35 mouse cellular contexts compared by ENCODE assay signal in genomic region chr9:107658096-107658495, GRCm38 (mm10). TPM values are rescaled to one million over a fixed set of nuclear protein-coding genes. Genes with fewer than 3 reads are reported as not detected.
"Had no signal": no experiment of that assay in that cellular context is flagged by ENCODE, and none has a peak within 500 bp of the region (broad histone marks: within the 10 kb centered on the region; RNA-seq: fewer than 3 reads in every experiment).

No protein-coding gene starts in this region.

- H3K27ac ChIP-seq: left cerebral cortex, adult 2 months; limb, embryonic 10.5 days; limb, embryonic 12.5 days; limb, embryonic 13.5 days; limb, embryonic 15.5 days; liver, embryonic 13.5 days; liver, embryonic 14.5 days; liver, embryonic 15.5 days; lung, embryonic 15.5 days; macrophage; midbrain, embryonic 12.5 days; midbrain, embryonic 13.5 days; midbrain, embryonic 15.5 days had no signal

- H3K4me1 ChIP-seq: limb, embryonic 12.5 days; liver, embryonic 13.5 days; lung, embryonic 15.5 days had no signal

- ATAC-seq: liver, postnatal 0 days; lung, postnatal 0 days; midbrain, embryonic 13.5 days; midbrain, embryonic 15.5 days; midbrain, embryonic 16.5 days had no signal

- H3K9ac ChIP-seq: limb, embryonic 12.5 days; limb, embryonic 13.5 days; limb, embryonic 15.5 days; liver, embryonic 13.5 days; liver, embryonic 14.5 days; liver, embryonic 15.5 days; liver, postnatal 0 days; lung, embryonic 14.5 days; lung, embryonic 15.5 days; midbrain, embryonic 12.5 days; midbrain, embryonic 13.5 days; midbrain, embryonic 15.5 days had no signal

- DNase-seq: left cerebral cortex, postnatal 4 days; liver; liver, embryonic 13.5 days; liver, postnatal 0 days; lung, adult 18-20 months; lung, adult 2 months; lung, embryonic 14.5 days; lung, postnatal 10 days; lung, postnatal 14 days; lung, postnatal 36 days; lung, postnatal 4 days; midbrain, embryonic 14.5 days had no signal

- H3K4me2 ChIP-seq: limb, embryonic 12.5 days; limb, embryonic 13.5 days; limb, embryonic 15.5 days; liver, embryonic 11.5 days; liver, embryonic 13.5 days; liver, embryonic 15.5 days; lung, embryonic 14.5 days; lung, embryonic 15.5 days; midbrain, embryonic 11.5 days; midbrain, embryonic 12.5 days; midbrain, embryonic 13.5 days; midbrain, embryonic 15.5 days had no signal

- H3K36me3 ChIP-seq: limb, embryonic 10.5 days; limb, embryonic 12.5 days; limb, embryonic 13.5 days; limb, embryonic 15.5 days; liver, embryonic 13.5 days; lung, embryonic 15.5 days; midbrain, embryonic 12.5 days; midbrain, embryonic 13.5 days; midbrain, embryonic 15.5 days had no signal

- H3K9me3 ChIP-seq: limb, embryonic 10.5 days; limb, embryonic 12.5 days; limb, embryonic 13.5 days; limb, embryonic 15.5 days; liver, embryonic 13.5 days; liver, embryonic 15.5 days; lung, embryonic 15.5 days; megakaryocyte, embryonic 14.5 days; midbrain, embryonic 10.5 days; midbrain, embryonic 12.5 days; midbrain, embryonic 13.5 days; midbrain, embryonic 15.5 days had no signal

- H3K27me3 ChIP-seq: limb, embryonic 12.5 days; limb, embryonic 13.5 days; limb, embryonic 15.5 days; lung, embryonic 15.5 days; midbrain, embryonic 12.5 days; midbrain, embryonic 13.5 days; midbrain, embryonic 15.5 days had no signal

- H3K4me3 ChIP-seq: left cerebral cortex, adult 2 months; limb, embryonic 10.5 days; limb, embryonic 12.5 days; limb, embryonic 13.5 days; limb, embryonic 15.5 days; liver, embryonic 13.5 days; liver, embryonic 15.5 days; lung, embryonic 15.5 days; midbrain, embryonic 10.5 days; midbrain, embryonic 12.5 days; midbrain, embryonic 13.5 days; midbrain, embryonic 15.5 days; myocyte had no signal

RNA-seq across cellular contexts. Expression of gene Slc38a3, which starts 11.2 kb away (rescaled TPM):
- total RNA-seq: megakaryocyte progenitor cell, adult 5-6 weeks; megakaryocyte, adult 5-6 weeks; megakaryocyte-erythroid progenitor cell, adult 5-6 weeks; monocyte, adult 5-6 weeks had no signal
- polyA plus RNA-seq: macrophage had no signal

RNA-seq across cellular contexts. Expression of gene Gnat1, which starts 21.4 kb away (rescaled TPM):
- total RNA-seq: megakaryocyte progenitor cell, adult 5-6 weeks; megakaryocyte, adult 5-6 weeks; megakaryocyte-erythroid progenitor cell, adult 5-6 weeks; monocyte, adult 5-6 weeks had no signal
- polyA plus RNA-seq: macrophage, myocyte had no signal

RNA-seq across cellular contexts. Expression of gene Sema3b, which starts 49.1 kb away (rescaled TPM):
- total RNA-seq: megakaryocyte progenitor cell, adult 5-6 weeks; megakaryocyte, adult 5-6 weeks; monocyte, adult 5-6 weeks had no signal
- polyA plus RNA-seq: macrophage had no signal

RNA-seq across cellular contexts. Expression of gene Sema3f, which starts 52.2 kb away (rescaled TPM):
- total RNA-seq: megakaryocyte, adult 5-6 weeks; monocyte, adult 5-6 weeks had no signal
- polyA plus RNA-seq: macrophage had no signal
